Mouse (Mus musculus): Measurements from ENCODE around the gene Pgpep1l.

- TF ChIP-seq POLR2A (IDR thresholded peaks at IDR 0.05; ENCODE audit: insufficient read length, low read depth) (no peak), MAX (IDR thresholded peaks at IDR 0.05; ENCODE audit: low read depth) (no peak), E2F4 (IDR thresholded peaks at IDR 0.05; ENCODE audit: insufficient read depth) (no peak), TCF12 (IDR thresholded peaks at IDR 0.05; ENCODE audit: insufficient read depth, poor library complexity, severe bottlenecking) (no peak), USF1 (IDR thresholded peaks at IDR 0.05; ENCODE audit: low read depth) (no peak), CEBPB (IDR thresholded peaks at IDR 0.05; ENCODE audit: insufficient read depth, poor library complexity, severe bottlenecking) (no peak), MYOG (IDR thresholded peaks at IDR 0.05; ENCODE audit: control insufficient read depth in 1 of 3, insufficient read depth in 1 of 3, insufficient read length in 2 of 3, low read depth in 2 of 3) (no peak), POLR2AphosphoS2 (IDR thresholded peaks at IDR 0.05; ENCODE audit: insufficient read length, low read depth) (no peak), MYOD1 (IDR thresholded peaks at IDR 0.05; ENCODE audit: control insufficient read depth in 1 of 3, insufficient read length in 2 of 3, low read depth in 2 of 3) (no peak), REST (IDR thresholded peaks at IDR 0.05; ENCODE audit: insufficient read depth, insufficient read length) (no peak), SRF (IDR thresholded peaks at IDR 0.05; ENCODE audit: control insufficient read depth, insufficient read length, low read depth) (no peak), TCF3 (IDR thresholded peaks at IDR 0.05; ENCODE audit: insufficient read length, low read depth) (no peak)
Measured at GRCm38 (mm10) chr7:68199609-68200008, 64.4 kb downstream of the Pgpep1l start.
